Mouse (Mus musculus) activated CD4-positive, CD25-positive, alpha-beta regulatory T cell, adult 9 weeks (primary cell): ENCODE data around the gene Mmgt1. TPM values are rescaled to one million over a fixed set of nuclear protein-coding genes. Genes with fewer than 3 reads are reported as not detected.

ENCODE experiments used
- polyA plus RNA-seq: library from polyadenylated mRNA; unstranded; fragments of 100-300 nt; shearing (Covaris generic); gene quantifications from one replicate; pipeline ENCODE4 v1.2.1, GENCODE M21; 2017

The Mmgt1 gene
- polyA plus RNA-seq = 9.8 TPM

GRCm38 (mm10) chrX:56597887-56598640 lies at the start of gene Mmgt1:
Gene Mmgt1 (minus strand): TSS chrX:56598069.

GRCm38 (mm10) chrX:56609623-56610317 lies 11.9 kb upstream of the Mmgt1 start, which contains the start of gene Slc9a6:
Gene Slc9a6 (plus strand): TSS chrX:56609757.

GRCm38 (mm10) chrX:56549506-56549905 lies 48.4 kb downstream of the Mmgt1 start, which contains the start of gene Gm648:
Gene Gm648 (minus strand): TSS chrX:56549606.

Other genes starting within 250 kb of the Mmgt1 start
- 4.5 TPM for gene Smim10l2a, start 223.5 kb downstream of the Mmgt1 start, polyA plus RNA-seq
- gene Gm2174, start 150.1 kb downstream of the Mmgt1 start, polyA plus RNA-seq = not detected
- 40.1 TPM for gene Ints6l, start 143.2 kb downstream of the Mmgt1 start, polyA plus RNA-seq
- not detected for gene Gm10477, start 73.3 kb downstream of the Mmgt1 start, polyA plus RNA-seq
- not detected for gene Gm648, start 48.5 kb downstream of the Mmgt1 start, polyA plus RNA-seq
- 14.5 TPM for gene Slc9a6, start 11.7 kb upstream of the Mmgt1 start, polyA plus RNA-seq
- gene Fhl1, start 133.7 kb upstream of the Mmgt1 start, polyA plus RNA-seq = not detected
- 0.20 TPM for gene Map7d3, start 224.3 kb upstream of the Mmgt1 start, polyA plus RNA-seq